Mouse (Mus musculus): ENCODE data around the gene Ly75. TPM values are rescaled to one million over a fixed set of nuclear protein-coding genes. Genes with fewer than 3 reads are reported as not detected.

The Ly75 gene
- polyA plus RNA-seq, 2 experiments from 2014 or later = 13.9 to 15.7 TPM

DNA sequence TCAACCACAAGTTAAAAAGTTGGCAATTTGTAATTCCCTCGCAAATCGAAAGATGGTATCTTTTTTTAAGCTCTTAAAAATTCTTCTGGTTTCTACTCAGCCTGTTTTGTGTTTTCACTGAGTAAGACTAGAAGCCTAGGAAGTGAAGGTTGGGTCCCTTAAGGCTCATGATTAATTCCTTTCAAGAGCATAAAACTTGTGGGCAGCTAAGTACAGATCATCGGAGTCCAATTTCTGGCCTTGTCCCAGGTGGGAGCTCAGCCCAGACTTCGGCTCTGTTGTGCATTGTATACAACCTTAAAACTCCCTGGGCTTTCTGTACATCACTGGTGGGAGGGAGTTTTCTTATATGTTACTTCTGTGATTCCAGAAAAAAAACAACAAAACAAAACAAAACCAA, 79.3 kb downstream of the Ly75 start:
- ATAC-seq = no peak

DNA sequence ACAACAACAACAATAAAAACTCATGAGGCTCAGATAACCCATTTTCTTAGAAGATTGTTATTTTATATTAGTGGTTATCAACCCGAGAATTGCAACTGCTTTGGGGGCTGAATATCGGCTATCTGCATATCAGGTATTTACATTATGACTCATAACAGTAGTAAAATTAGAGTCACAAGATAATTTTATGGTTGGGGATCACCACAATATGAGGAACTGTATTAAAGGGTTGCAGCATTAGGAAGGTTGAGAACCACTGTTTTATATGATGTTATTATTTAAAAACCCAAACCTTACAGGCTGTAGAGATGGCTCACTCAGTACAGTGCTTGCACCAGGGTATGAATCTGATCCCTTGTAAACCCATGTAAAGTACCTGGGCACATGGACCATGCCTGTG, 83.8 kb downstream of the Ly75 start:
- no peak for ATAC-seq

DNA sequence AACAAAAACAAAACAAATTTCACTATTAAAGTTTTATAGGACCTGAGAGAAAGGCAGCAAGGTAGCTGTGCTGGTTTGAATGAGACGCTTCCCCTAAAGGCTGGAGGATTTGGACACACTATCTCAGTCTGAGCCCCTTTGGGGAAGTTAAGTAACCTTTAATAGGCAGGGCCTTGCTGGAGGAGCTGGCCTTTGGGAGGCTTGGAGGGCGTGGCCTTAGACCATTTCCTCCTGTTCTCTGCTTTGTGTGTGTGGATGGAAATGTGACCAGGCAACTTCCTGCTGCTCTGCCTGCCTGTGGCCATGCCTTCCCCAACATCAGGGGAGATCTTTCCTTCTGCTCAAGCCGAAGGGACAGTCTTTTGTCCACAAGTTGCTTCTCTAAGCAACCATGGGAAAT, 84.8 kb downstream of the Ly75 start:
- no peak for ATAC-seq

DNA sequence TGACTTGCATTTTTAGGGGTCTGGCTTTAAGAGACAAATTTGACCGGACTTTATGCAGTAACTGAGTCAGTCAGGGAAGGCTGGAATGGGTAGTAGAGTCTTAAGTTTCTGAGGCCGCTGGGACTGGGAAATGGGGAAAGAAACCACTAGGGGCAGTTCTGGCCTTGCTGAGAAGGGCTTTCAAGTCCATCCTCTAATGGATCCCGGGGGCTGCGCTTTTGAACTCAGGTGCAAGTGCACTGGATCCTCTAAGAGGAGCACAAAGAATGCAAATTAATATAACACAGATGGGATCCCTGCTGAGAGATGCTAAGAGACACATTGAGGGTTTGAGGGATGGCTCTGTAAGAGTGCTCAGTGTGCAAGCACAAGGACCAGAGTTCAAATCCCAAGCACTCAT, 91.7 kb downstream of the Ly75 start:
- ATAC-seq = no peak

DNA sequence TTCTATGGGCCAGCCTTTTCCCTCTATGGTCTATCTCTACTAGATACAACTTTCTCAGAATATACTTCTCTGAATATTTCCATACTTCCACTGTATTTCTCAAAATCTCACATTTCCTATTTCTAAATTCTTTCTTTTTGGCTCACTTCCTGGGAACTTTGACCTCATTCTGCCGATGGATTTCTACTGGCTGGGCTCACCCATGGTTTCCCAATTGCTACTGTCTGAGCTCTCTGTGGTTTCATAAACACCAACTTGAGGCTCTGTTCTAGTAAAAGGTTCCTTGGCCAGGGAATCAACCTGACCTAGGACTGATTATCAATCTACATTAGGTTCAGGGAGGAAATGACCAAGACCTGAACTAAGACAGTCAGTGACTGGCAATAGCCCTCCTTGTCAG, 93.7 kb downstream of the Ly75 start:
- no peak for ATAC-seq

DNA sequence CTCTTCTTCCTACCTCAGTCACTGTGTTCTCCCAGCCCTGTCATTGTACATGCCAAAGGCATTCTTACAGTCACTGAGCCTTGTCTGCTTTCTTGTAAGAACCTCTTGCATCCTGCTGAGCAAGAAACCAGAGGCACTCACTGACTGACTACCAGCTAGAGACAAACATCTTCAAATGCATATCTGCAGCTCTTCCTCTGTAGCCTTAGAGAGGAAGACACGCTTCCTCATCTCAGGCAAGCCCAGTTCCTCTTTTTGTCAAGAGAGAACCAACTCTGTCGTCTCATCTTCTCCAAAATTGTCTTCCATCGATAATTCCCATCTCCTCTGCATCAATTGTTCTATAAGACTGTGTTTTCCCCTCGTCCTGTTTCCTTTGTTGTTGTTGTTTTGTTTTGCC, 94.5 kb downstream of the Ly75 start:
- ATAC-seq = no peak

DNA sequence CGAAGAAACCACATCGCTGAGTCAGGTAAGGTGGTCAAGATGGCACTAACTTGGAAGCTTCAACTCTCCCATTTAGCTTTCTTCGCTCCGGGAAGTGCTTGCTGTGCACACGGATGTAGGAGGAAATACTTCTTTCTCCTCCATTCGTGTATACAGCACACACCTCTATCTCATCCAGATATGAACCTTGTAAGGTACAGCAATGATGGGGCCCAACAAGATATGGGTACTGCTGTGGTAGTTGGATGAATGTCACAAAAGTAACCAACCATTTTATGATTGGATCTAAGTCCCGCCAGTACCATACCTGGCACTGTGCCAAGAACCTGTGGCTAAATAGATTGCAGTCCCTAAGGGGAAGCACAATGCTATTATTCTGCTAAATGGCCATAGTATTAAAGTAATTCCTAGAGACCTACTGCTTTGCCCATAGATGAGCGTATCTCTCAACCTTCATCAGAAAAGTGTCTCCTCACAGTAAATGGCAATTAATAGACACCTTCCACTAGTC, 97.9 kb downstream of the Ly75 start:
- ATAC-seq = no peak

DNA sequence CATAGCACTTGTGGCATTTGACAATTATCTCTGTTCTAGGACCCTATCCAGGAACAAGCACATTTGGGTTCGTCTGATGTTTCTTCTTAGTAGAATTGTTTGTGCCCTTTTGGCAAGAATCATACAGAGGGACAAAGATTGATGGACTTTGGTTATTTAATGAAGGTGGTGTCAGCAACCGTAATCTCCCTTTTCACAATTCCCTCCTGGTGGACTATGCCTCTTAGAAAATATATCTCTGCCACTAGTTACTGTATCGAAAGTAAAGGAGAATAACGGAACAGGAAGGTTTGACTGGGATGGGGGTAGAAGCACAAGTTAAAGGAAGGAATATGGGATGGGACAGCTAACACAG, 98.7 kb downstream of the Ly75 start, which contains the start of gene Cd302:
TSS of gene Cd302 (minus strand) at position 22 of the 355 bp plus-strand sequence.
- ATAC-seq = no peak

DNA sequence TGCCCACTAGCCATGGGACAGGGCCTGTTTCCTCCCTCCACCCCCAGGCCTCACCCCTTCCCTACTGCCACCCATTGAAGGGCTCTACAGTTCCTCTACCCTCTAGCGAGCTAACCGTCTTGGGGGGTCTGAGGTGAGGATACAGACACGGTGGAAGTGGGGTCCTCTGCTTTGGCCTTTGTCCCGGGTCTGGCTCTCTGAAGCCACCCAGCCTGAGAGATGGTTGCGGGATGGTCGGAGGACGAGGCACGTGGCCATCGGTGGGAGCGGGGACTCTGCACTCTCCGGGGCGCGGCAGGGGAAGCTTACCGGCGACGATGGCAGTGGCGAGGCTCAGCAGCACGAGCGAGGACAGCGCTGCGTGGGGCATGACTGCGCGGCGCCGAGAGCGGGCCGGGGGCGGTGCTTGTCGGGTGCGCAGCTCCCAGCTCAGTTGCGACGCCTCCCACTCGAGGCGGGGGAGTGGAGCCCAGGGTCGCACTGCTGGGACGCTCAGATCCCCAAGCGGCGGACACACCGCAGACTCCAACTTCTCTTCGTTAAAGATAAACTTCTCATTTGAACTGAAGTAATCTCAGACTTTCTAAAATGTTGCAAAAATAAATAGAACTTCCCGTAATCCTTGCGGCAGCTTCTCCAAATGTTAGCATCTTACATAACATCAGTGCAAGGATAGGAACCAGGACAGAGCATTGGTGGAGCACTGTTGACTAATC, 99.2 kb downstream of the Ly75 start:
- peak; percentile 36 for ATAC-seq

DNA sequence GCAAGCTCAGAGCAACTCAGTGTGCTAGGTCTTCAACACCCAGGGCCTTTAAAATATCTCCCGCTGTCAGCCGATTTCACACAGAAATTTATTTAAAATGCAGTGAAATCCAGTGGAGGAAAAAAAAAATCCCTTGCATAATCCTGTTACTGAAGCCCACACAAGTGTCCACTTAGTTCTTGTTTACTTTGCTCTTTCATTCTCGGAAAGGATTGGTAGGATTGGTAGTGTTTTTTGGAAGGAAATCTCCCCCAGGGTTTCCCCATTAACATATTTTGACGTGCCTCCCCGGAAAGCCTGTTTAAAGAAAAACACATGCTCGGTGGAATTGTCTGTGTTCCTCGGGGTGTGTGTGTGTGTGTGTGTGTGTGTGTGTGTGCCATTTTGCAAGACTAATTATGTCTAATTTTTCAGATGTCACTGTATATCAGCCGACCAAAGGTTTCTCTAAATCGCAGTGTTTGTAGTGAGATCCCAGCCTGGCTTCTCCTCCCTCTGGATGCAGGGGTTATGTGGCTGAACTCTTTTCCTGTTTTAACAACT, 99.8 kb downstream of the Ly75 start:
- ATAC-seq = no peak

DNA sequence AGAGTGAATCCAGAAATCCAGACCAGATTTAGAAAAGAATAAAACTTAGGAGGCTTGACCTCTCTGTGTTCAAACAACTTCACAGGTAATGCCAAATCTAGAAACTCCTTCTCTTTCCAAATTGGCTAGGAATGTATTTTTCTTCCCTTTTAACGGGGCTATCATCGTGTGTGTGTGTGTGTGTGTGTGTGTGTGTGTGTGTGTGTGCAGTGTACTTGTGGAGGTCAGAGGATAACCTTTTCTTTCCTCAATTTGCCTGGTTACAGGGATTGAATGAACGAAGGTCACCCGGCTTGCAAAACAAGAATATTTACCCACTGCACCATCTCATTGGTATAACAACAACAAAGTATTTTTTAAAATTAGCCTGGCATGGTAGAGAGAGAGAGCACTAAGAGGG, 100.5 kb downstream of the Ly75 start:
- ATAC-seq = no peak

DNA sequence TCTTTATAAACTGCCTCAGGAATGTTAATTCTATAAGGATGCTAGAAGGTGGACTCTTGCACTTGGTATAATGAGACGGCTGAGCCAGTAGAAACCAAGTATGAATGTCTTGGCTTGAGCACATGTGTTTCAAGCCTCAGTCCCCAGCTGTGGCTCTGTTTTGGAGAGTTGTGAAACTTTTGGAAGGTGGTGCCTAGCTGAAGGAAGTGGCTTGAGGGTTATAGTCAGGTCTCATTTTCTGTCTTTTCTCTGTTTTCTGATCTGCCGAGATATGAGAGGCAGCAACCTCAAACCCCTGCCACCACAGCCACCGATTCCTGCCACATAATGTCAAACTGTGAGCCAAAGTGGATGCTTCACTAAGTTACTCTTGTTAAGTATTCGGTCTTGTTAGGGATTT, 104.5 kb downstream of the Ly75 start:
- no peak for ATAC-seq

DNA sequence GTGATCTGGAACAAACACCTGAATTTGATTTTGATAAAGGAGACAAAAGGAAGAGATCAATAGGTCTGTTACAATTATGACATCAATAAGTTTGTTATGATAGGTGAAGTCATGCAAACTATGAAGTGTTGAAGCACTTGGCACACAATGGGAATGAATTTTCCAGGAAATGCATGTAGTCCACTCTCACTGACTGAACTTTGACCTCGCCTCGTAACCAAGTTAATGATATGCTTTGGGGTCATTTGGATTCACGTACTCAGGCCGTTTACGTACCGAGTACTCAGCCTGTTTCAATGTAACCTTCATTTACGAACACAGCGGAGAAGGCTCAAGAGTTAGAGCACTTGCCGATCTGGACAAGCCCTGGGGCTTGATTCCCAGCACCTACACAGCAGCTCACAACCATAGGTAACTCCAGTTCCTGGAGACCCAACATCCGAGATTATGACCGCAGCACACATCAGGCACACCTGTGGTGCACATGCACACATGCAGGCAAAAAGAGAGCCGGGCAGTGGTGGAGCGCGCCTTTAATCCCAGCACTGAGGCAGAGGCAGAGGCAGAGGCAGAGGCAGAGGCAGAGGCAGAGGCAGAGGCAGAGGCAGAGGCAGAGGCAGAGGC, 113.1 kb downstream of the Ly75 start:
- ATAC-seq = no peak

DNA sequence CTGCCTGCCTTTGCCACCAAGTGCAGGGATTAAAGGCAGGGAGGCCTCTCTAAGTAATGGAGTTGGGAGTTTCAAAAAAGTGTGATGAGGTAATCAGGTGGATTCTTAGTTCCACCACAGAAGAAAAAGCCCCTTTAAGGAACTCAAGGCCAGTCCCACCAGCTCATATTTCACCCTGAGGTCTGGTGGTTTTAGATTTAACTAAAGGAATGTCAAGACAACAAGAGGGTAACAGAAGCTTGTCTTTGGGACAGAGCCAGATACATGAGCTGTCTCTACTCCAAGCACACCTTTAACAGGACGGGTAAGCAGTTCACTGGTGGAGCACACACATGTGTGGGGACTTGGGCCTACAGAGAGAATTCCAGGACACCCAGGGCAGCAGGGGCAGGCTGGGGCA, 115.5 kb downstream of the Ly75 start:
- ATAC-seq = no peak

DNA sequence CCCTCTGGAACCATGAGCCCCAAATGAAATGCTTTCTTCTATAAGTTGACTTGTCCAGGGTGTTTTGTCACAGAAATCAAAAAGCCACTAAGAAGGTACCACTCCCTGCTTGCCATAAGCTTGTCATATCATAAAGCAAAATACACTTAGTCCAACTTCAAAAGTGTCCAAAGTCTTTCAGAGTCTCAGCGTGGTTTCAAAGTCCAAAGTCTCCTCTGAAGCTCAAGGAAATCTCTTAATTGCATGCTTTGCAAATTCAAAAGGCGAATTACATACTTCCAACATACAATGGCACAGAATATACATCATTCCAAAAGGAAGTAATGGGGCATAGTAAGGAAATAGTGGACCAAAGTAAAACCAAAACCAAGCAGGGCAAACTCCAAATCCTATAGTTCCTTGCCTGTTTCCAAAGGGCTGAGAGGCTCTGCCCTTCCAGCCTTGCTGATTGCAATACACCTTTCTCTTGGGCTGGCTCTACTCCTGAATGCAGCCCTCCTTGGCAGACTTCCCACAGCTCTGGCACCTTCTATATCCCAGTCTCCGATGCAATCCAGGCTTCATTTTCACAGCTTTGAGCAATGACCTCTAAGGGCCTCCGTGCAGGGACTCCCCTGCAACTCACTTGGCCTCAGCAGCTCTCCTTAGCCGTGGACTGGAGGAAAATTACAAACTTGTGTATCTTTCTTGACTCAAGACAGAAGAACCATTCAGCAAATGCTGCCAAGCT, 122.3 kb downstream of the Ly75 start:
- ATAC-seq = no peak

DNA sequence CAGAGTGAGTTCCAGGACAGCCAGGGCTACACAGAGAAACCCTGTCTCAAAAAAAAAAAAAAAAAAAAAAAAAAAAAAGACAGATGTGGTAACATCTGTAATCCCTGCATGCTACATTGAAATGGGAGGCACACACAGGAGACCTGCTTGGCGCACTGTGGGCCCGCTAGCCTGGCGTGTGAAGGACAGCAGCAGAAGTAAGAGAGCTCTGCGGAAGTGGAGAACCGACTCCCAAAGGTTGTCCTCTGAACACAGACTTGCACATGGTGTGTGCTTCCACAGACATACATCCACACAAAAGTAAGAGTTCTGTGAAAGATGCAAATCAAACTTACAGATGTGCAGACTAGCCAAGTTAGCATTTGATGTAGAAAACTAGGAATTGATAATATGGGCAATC, 123.9 kb downstream of the Ly75 start:
- no peak for ATAC-seq

DNA sequence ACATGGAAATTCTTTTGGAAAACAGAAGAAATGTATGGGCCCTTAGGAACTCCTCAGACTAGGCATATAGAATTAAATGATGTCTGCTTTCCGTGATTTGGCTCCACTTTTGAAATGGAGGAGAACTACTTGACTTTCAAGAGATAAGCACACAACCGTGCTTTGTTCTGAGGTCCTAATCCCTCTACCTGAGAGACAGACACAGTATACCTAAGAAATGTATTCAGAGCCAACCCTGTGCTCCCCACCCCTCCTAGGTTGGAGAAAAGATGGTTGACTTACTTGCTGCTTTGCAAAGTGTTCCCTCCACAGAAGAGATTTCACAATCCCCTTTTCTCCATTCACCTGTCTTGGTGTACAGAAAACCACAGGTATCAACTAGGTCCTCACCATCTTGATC, 126.4 kb downstream of the Ly75 start:
- ATAC-seq = no peak

DNA sequence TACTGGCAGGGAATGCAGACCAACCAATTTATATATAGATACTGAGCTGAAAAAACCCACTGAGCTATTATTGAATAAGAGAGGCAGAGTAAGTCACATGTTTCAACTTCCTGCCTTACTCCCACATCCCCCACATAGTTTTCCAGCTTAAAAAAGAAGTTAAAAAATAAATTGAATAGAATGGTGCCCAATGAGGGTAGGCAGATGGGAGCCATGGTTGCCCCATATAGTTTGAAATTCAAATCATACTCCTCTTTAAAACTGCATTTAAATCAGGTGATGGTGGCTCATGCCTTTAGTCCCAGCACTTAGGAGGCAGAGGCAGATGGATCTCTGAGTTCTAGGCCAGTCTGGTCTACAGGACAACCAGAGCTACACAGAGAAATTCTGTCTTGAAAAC, 129.6 kb downstream of the Ly75 start:
- ATAC-seq = no peak

DNA sequence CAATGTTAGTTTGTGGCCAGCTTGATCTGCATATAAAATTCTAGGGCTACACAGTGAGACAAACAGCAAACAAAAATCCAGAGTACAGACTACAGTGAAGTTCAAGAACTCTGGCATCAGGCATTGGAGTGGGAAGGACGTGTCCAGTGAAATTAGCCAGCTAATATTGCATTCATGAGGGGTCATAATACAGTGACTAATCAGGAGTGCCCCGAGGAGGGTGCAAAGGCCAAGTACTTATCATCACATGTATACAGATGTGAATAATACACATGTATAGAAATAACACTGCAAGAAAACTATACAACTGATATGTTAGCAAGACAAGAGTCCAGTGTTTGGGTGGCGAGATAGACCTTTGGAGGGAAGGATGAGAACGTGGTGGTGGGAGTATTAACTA, 130.3 kb downstream of the Ly75 start:
- no peak for ATAC-seq

Measured in activated CD4-positive, CD25-positive, alpha-beta regulatory T cell, adult 4 months (primary cell).